Mouse (Mus musculus) C2C12 (cell line): ENCODE results near the gene Frmd5.

Experiments
- CTCF ChIP-seq: IDR thresholded peaks from one replicate; pipeline ENCODE4 v1.5.1; 2011; ENCODE audit not compliant: control insufficient read depth, insufficient read depth, insufficient read length
- MAX ChIP-seq: IDR thresholded peaks from one replicate; pipeline ENCODE4 v1.6.1; 2011; ENCODE audit warnings: mild to moderate bottlenecking, control low read depth

GRCm38 (mm10) chr2:121507951-121508330, 298.9 kb downstream of the Frmd5 start:
- TF ChIP-seq CTCF (no peak), MAX (no peak)
